Mouse (Mus musculus): ENCODE results near the gene Slc7a10. TPM values are rescaled to one million over a fixed set of nuclear protein-coding genes. Genes with fewer than 3 reads are reported as not detected.

Gene Slc7a10
- total RNA-seq (2021): 1 to 10 TPM in 1 of 2 experiments, under 1 TPM in 1; 0.84 to 1.3 TPM
- long read RNA-seq, experiment 1: 0 reads
- long read RNA-seq, experiment 2, partial matches to known transcripts: 1 of 3 reads
- long read RNA-seq, experiment 2, other reads (novel, unspliced or antisense): 2 of 3 reads

- DNase-seq: no peak
- intact Hi-C loops (cut with DNase I; ENCODE audit: low total_unique reads): no loop called here
Observed at GRCm38 (mm10) chr7:35185889-35186569, at the start of gene Slc7a10. TSS of gene Slc7a10 (plus strand) at chr7:35186385.

GRCm38 (mm10) chr7:35137524-35137923 lies 48.7 kb upstream of the Slc7a10 start:
- intact Hi-C loops (cut with DNase I; ENCODE audit: low total_unique reads): no loop called here

GRCm38 (mm10) chr7:35138481-35138880 lies 47.7 kb upstream of the Slc7a10 start:
- intact Hi-C loops (cut with DNase I; ENCODE audit: low total_unique reads): no loop called here
- no peak for DNase-seq

More at GRCm38 (mm10) chr7:35137524-35137923, 48.7 kb upstream of the Slc7a10 start:
- DNase-seq: no peak

- DNase-seq: no peak
- intact Hi-C loops (cut with DNase I; ENCODE audit: low total_unique reads): no loop called here
Observed at GRCm38 (mm10) chr7:35139880-35140279, 46.3 kb upstream of the Slc7a10 start.

GRCm38 (mm10) chr7:35141519-35141918 lies 44.7 kb upstream of the Slc7a10 start:
- no peak for DNase-seq
- intact Hi-C loops (cut with DNase I; ENCODE audit: low total_unique reads): no loop called here

- intact Hi-C loops (cut with DNase I; ENCODE audit: low total_unique reads): no loop called here
- no peak for DNase-seq
Observed at GRCm38 (mm10) chr7:35142522-35142921, 43.7 kb upstream of the Slc7a10 start.

GRCm38 (mm10) chr7:35143864-35144618 lies 42.1 kb upstream of the Slc7a10 start:
- intact Hi-C loops (cut with DNase I; ENCODE audit: low total_unique reads): no loop called here
- no peak for DNase-seq

GRCm38 (mm10) chr7:35145068-35145467 lies 41.1 kb upstream of the Slc7a10 start:
- no peak for DNase-seq
- intact Hi-C loops (cut with DNase I; ENCODE audit: low total_unique reads): no loop called here

- intact Hi-C loops (cut with DNase I; ENCODE audit: low total_unique reads): no loop called here
- DNase-seq: no peak
Observed at GRCm38 (mm10) chr7:35146269-35146668, 39.9 kb upstream of the Slc7a10 start.

- DNase-seq: no peak
- intact Hi-C loops (cut with DNase I; ENCODE audit: low total_unique reads): no loop called here
Observed at GRCm38 (mm10) chr7:35149616-35150433, 36.4 kb upstream of the Slc7a10 start.

- intact Hi-C loops (cut with DNase I; ENCODE audit: low total_unique reads): no loop called here
- DNase-seq: no peak
Observed at GRCm38 (mm10) chr7:35150860-35151259, 35.3 kb upstream of the Slc7a10 start.

- intact Hi-C loops (cut with DNase I; ENCODE audit: low total_unique reads): no loop called here
- DNase-seq: no peak
Observed at GRCm38 (mm10) chr7:35154449-35154848, 31.7 kb upstream of the Slc7a10 start.

- DNase-seq: no peak
- intact Hi-C loops (cut with DNase I; ENCODE audit: low total_unique reads): no loop called here
Observed at GRCm38 (mm10) chr7:35156561-35157477, 29.4 kb upstream of the Slc7a10 start.

GRCm38 (mm10) chr7:35157512-35157911 lies 28.7 kb upstream of the Slc7a10 start:
- no peak for DNase-seq
- intact Hi-C loops (cut with DNase I; ENCODE audit: low total_unique reads): no loop called here

GRCm38 (mm10) chr7:35162443-35162842 lies 23.7 kb upstream of the Slc7a10 start:
- DNase-seq: no peak
- intact Hi-C loops (cut with DNase I; ENCODE audit: low total_unique reads): no loop called here

- intact Hi-C loops (cut with DNase I; ENCODE audit: low total_unique reads): no loop called here
Observed at GRCm38 (mm10) chr7:35163600-35163999, 22.6 kb upstream of the Slc7a10 start.

GRCm38 (mm10) chr7:35164131-35164530 lies 22.1 kb upstream of the Slc7a10 start:
- DNase-seq: no peak
- intact Hi-C loops (cut with DNase I; ENCODE audit: low total_unique reads): no loop called here

More at GRCm38 (mm10) chr7:35163600-35163999, 22.6 kb upstream of the Slc7a10 start:
- DNase-seq: peak; percentile 57

GRCm38 (mm10) chr7:35166988-35167387 lies 19.2 kb upstream of the Slc7a10 start:
- intact Hi-C loops (cut with DNase I; ENCODE audit: low total_unique reads): no loop called here

GRCm38 (mm10) chr7:35167925-35168324 lies 18.3 kb upstream of the Slc7a10 start:
- intact Hi-C loops (cut with DNase I; ENCODE audit: low total_unique reads): no loop called here
- no peak for DNase-seq

More at GRCm38 (mm10) chr7:35166988-35167387, 19.2 kb upstream of the Slc7a10 start:
- DNase-seq: no peak
